Mouse (Mus musculus): ENCODE results near the gene Gsk3a.

Gsk3a gene

DNA sequence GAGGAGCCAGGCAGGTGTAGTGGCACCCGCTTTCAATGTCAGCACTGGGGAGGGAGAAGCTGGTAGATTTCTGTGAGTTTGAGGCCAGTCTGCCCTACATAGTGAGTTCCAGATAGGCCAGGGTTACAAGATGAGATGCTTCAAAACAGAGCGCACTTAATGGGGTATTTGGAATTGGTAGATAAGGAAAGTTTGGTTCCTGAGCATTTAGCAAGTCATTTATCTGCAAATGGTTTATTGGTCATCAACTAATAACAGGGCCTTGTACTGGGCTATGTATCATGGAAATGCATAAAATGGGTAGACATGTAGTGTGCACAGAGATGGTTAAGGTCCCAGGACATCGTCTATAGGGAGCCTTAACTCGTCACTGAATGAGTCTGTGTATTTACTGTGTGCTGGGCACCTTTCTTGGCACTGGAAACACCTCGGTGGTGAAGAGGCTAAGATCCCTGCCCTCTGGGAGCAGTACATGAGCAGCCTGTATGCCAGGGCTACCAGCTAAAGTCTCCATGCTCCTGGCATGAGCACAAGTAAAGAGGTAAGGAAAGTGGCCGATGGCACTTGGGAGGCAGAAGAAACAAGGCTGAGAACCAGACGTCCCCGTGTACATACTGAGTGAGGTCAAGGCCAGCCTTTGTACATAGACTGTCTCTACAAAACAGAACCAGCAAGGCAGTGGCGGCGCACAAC is 15.2 kb downstream of the Gsk3a start:
- DNase-seq (ENCODE audit: low read depth, low spot score) = no peak

GRCm38 (mm10) chr7:25221102-25221883 is 16.4 kb downstream of the Gsk3a start, which contains the start of gene Zfp526:
Zfp526 (plus strand) TSS chr7:25221425.
- DNase-seq (ENCODE audit: low read depth, low spot score) = peak; percentile 96

- no peak for DNase-seq (ENCODE audit: low read depth, low spot score)
Measured at GRCm38 (mm10) chr7:25220457-25221101, 17.1 kb downstream of the Gsk3a start, which contains the start of gene Dedd2. Dedd2 (minus strand) TSS chr7:25220615.

GRCm38 (mm10) chr7:25219756-25220456 is 17.7 kb downstream of the Gsk3a start:
- DNase-seq (ENCODE audit: low read depth, low spot score) = peak; percentile 94

- DNase-seq (ENCODE audit: low read depth, low spot score) = no peak
Measured at GRCm38 (mm10) chr7:25219416-25219750, 18.3 kb downstream of the Gsk3a start.

GRCm38 (mm10) chr7:25218705-25219415 is 18.8 kb downstream of the Gsk3a start:
- no peak for DNase-seq (ENCODE audit: low read depth, low spot score)

DNA sequence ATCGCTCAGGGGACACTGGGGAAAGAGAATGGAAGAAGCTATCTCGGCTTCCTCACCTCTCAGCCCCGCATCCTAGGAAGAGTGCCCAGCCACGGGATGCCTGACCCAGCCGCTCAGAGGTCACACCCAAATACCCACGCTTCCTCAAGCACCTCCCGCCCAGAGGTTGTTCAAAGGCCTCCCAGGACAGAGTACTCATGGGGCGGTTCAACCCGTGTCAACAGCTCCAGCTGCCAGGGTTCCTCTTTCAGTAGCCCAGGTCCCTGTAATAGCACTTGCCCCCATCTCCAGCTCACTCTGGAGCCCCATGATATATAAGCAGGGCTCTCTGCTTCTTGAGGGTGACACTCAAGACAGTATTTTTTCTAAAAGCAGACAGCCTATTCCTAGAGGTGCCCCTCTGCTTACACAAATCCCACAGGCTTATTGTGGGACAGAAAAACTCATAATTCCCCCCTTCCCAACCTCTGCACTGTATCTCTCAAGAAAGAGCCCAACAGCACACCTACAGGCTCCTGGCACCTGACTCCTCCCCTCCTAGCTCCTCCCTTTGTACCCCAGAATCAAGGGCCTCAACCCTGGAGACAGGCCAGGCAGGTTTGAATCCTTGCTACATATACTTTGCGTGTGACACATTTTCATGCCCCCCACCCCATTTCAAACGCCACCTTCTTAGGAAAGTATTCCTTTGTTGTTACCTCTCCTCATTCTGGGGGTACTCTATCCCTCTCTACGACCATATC is 19.8 kb downstream of the Gsk3a start:
- no peak for DNase-seq (ENCODE audit: low read depth, low spot score)

- DNase-seq (ENCODE audit: low read depth, low spot score) = no peak
Measured at GRCm38 (mm10) chr7:25214172-25214571, 23.5 kb downstream of the Gsk3a start.

GRCm38 (mm10) chr7:25213099-25213498 is 24.6 kb downstream of the Gsk3a start:
- no peak for DNase-seq (ENCODE audit: low read depth, low spot score)

GRCm38 (mm10) chr7:25210482-25210881 is 27.2 kb downstream of the Gsk3a start:
- no peak for DNase-seq (ENCODE audit: low read depth, low spot score)

DNA sequence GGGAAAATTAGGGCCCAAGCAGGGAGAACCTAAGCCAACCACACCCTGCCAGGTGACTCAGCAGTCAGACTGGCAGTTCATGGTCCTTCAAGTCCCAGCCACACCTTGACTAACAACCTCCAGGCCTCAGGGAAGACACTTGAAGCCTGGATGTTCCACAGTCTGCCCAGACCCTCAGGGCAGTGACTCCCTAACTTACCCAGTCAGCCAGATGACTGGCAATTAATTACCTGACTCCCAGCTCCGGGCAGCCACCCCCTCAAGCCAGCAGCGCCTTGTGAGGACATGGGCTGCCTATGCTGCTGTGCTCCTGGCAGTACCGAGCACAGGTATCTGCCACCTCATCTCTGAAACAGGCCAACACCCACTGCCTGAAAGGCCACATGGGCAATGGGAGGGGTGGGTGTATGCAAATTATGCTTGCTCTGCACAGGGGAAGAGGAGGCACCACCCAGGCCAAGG is 28.5 kb downstream of the Gsk3a start:
- DNase-seq (ENCODE audit: low read depth, low spot score) = no peak

GRCm38 (mm10) chr7:25206094-25206830 is 31.4 kb downstream of the Gsk3a start:
- DNase-seq (ENCODE audit: low read depth, low spot score) = no peak

- no peak for DNase-seq (ENCODE audit: low read depth, low spot score)
Measured at GRCm38 (mm10) chr7:25205355-25206093, 32.1 kb downstream of the Gsk3a start.

GRCm38 (mm10) chr7:25203624-25204023 is 34.0 kb downstream of the Gsk3a start:
- no peak for DNase-seq (ENCODE audit: low read depth, low spot score)

DNA sequence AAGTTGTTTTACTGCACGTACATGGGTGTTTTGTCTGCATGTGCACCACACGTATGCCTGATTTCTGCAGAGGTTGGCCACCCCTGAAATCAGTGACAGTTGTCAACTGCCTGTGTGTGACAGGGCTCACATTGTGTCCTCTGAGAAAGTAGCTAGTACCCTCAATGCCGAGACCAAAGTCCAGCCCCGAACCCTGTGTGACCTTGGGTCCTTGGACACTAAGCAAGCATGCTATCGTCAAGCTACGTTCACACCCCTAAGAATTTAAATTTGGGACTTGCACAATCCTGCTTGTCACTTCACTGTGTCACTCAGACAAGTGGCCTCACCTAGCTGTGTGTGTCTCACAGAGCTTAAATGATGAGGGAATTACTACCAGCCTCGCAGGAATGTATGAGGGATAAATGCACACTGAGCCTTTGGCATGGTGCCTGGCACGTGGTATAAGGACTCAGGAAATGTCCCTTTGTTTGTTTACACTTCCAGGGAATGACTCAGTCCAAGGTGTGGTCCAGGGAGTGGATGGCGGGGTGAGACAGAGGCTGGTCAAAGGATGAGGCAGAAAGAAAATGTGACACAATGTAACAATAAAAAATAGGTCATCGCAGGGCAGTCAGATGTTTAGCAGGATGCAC is 40.1 kb downstream of the Gsk3a start:
- no peak for DNase-seq (ENCODE audit: low read depth, low spot score)

GRCm38 (mm10) chr7:25196107-25196506 is 41.5 kb downstream of the Gsk3a start:
- no peak for DNase-seq (ENCODE audit: low read depth, low spot score)

- DNase-seq (ENCODE audit: low read depth, low spot score) = no peak
Measured at GRCm38 (mm10) chr7:25195148-25195547, 42.5 kb downstream of the Gsk3a start.

DNA sequence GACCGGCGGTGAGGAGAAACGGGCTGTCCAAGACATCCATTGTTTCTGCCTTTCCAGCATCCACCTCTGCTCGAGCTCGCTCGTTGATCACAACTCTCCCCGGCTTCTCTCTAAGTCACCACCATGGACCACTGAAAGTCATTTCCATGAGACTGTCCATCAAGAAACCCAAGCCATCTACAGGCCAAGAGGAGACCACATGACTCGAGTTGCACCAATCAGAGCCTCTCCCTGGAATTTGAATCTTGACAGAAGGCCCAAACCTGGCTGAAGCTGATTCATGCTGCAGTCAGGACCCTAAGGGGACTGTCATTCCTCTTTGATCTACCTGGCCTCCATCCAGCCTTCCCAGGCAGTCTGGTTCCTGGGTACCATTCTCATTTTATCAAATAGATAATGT is 45.5 kb downstream of the Gsk3a start:
- no peak for DNase-seq (ENCODE audit: low read depth, low spot score)

DNA sequence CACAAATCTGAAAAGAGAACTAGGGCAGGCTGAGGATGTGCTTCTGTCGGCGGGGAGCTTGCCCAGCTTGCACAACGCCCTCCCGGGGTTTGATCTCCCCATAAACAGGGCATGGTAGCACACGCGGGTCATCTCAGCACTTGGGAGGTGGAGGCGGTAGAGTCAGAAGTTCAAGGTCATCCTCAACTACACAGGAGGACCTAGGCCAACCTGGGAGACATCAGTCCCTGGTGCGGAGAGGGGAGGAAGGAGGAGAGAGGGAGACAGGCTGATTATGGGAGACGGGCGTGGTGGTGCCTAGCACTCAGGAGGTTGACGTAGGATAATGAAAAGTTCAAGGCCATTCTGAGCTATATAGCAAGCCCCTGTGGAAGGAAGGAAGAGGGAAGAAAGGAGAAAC is 46.8 kb downstream of the Gsk3a start:
- DNase-seq (ENCODE audit: low read depth, low spot score) = no peak
